Mouse (Mus musculus) MEL (cell line): ENCODE data around the gene Msl2. TPM values are rescaled to one million over a fixed set of nuclear protein-coding genes. Genes with fewer than 3 reads are reported as not detected.

Experiments
- DNase-seq: peaks from one replicate; pipeline ENCODE4 v3.0.0; 2011; ENCODE audit warnings: low read depth, low spot score
- H3K27ac ChIP-seq: 2 replicates; pipeline ENCODE4 v1.5.1; 2012; ENCODE audit warnings: low read depth, mild to moderate bottlenecking, control low read depth, low read length, moderate library complexity; ENCODE audit not compliant: control insufficient read depth
- H3K27me3 ChIP-seq, 2 experiments: fragments of 150-350 bp in 1 of 2; sonication (generic) in 1 of 2; 2 replicates each; pipeline ENCODE4 v1.6.1; 2012; ENCODE audit warnings: low read length in 2 of 2, mild to moderate bottlenecking in 2 of 2, improper control_type of control experiment in 1 of 2, moderate library complexity in 1 of 2; ENCODE audit not compliant: insufficient read depth in 2 of 2, control insufficient read depth in 1 of 2
- H3K36me3 ChIP-seq, 2 experiments: 2 replicates each; pipeline ENCODE4 v1.6.1; 2012 to 2014; ENCODE audit warnings: low read length in 2 of 2, improper control_type of control experiment in 1 of 2, inconsistent platforms in 1 of 2, mild to moderate bottlenecking in 1 of 2; ENCODE audit not compliant: insufficient read depth in 2 of 2, control insufficient read depth in 1 of 2
- H3K4me1 ChIP-seq, 2 experiments: fragments of 150-350 bp in 1 of 2; sonication (generic) in 1 of 2; 2 replicates each; pipeline ENCODE4 v1.6.1; 2012; ENCODE audit warnings: low read length in 2 of 2, improper control_type of control experiment in 1 of 2, mild to moderate bottlenecking in 1 of 2; ENCODE audit not compliant: insufficient read depth in 2 of 2, control insufficient read depth in 1 of 2
- H3K4me3 ChIP-seq, 2 experiments: fragments of 150-350 bp in 1 of 2; sonication (generic) in 1 of 2; 2 replicates each; pipeline ENCODE4 v1.5.1; 2012; ENCODE audit warnings: low read depth in 2 of 2, low read length in 2 of 2, mild to moderate bottlenecking in 2 of 2, moderate library complexity in 2 of 2, control low read depth in 1 of 2, improper control_type of control experiment in 1 of 2; ENCODE audit not compliant: control insufficient read depth in 1 of 2, insufficient read depth in 1 of 2
- H3K79me2 ChIP-seq: 2 replicates; pipeline ENCODE4 v1.6.1; 2012; ENCODE audit warnings: mild to moderate bottlenecking, low read length, moderate library complexity; ENCODE audit not compliant: control insufficient read depth, poor library complexity, insufficient read depth
- H3K9ac ChIP-seq: 2 replicates; pipeline ENCODE4 v1.6.1; 2012; ENCODE audit warnings: low read depth, mild to moderate bottlenecking, control low read depth, low read length, moderate library complexity; ENCODE audit not compliant: control insufficient read depth, poor library complexity, severe bottlenecking
- H3K9me3 ChIP-seq: fragments of 150-350 bp; sonication (generic); replicated peaks from 2 replicates; pipeline ENCODE4 v1.6.1; 2012; ENCODE audit warnings: mild to moderate bottlenecking, low read length, improper control_type of control experiment, moderate library complexity; ENCODE audit not compliant: insufficient read depth
- CHD1 ChIP-seq: IDR thresholded peaks from 2 replicates; pipeline ENCODE4 v1.6.1; 2012; ENCODE audit warnings: low read depth, mild to moderate bottlenecking, inconsistent platforms, low read length, improper control_type of control experiment
- EP300 ChIP-seq, 2 experiments: IDR thresholded peaks; 2 replicates each; pipeline ENCODE4 v1.6.1; 2011; ENCODE audit warnings: improper control_type of control experiment in 2 of 2, low read length in 2 of 2, low read depth in 1 of 2, mild to moderate bottlenecking in 1 of 2
- ETS1 ChIP-seq: IDR thresholded peaks from 2 replicates; pipeline ENCODE4 v1.6.1; 2012; ENCODE audit warnings: low read depth, mild to moderate bottlenecking, inconsistent platforms, low read length, improper control_type of control experiment, moderate library complexity
- GATA1 ChIP-seq: IDR thresholded peaks from 2 replicates; pipeline ENCODE4 v1.6.1; 2011; ENCODE audit warnings: low read depth, low read length, improper control_type of control experiment
- MAFK ChIP-seq: IDR thresholded peaks from 2 replicates; pipeline ENCODE4 v1.6.1; 2011; ENCODE audit warnings: low read depth, mild to moderate bottlenecking, low read length, improper control_type of control experiment, borderline replicate concordance
- MAX ChIP-seq: IDR thresholded peaks from 2 replicates; pipeline ENCODE4 v1.6.1; 2011; ENCODE audit warnings: low read length, improper control_type of control experiment
- MAZ ChIP-seq: IDR thresholded peaks from 2 replicates; pipeline ENCODE4 v1.6.1; 2012; ENCODE audit warnings: low read depth, mild to moderate bottlenecking, inconsistent platforms, low read length, improper control_type of control experiment
- MEF2A ChIP-seq: IDR thresholded peaks from 2 replicates; pipeline ENCODE4 v1.6.1; 2014; ENCODE audit warnings: low read depth, mild to moderate bottlenecking, inconsistent platforms, low read length, improper control_type of control experiment; ENCODE audit not compliant: poor library complexity, insufficient replicate concordance, severe bottlenecking; ENCODE audit errors: extremely low read depth
- MXI1 ChIP-seq: IDR thresholded peaks from 2 replicates; pipeline ENCODE4 v1.6.1; 2011; ENCODE audit warnings: mild to moderate bottlenecking, low read depth, low read length, improper control_type of control experiment
- MYB ChIP-seq: IDR thresholded peaks from 2 replicates; pipeline ENCODE4 v1.6.1; 2011; ENCODE audit warnings: mild to moderate bottlenecking, low read depth, low read length, improper control_type of control experiment
- MYC ChIP-seq: IDR thresholded peaks from 2 replicates; pipeline ENCODE4 v1.6.1; 2011; ENCODE audit warnings: low read depth, mild to moderate bottlenecking, low read length, improper control_type of control experiment, moderate library complexity
- NELFE ChIP-seq: IDR thresholded peaks from 2 replicates; pipeline ENCODE4 v1.6.1; 2011; ENCODE audit warnings: low read depth, low read length, improper control_type of control experiment
- NRF1 ChIP-seq: IDR thresholded peaks from 2 replicates; pipeline ENCODE4 v1.6.1; 2014; ENCODE audit warnings: low read depth, mild to moderate bottlenecking, inconsistent platforms, low read length, improper control_type of control experiment, moderate library complexity; ENCODE audit not compliant: poor library complexity, insufficient read depth, severe bottlenecking
- POLR2A ChIP-seq, 2 experiments: IDR thresholded peaks; 2 replicates each; pipeline ENCODE4 v1.6.1; 2011 to 2012; ENCODE audit warnings: low read length in 2 of 2, mild to moderate bottlenecking in 2 of 2, control low read depth in 1 of 2, improper control_type of control experiment in 1 of 2, low read depth in 1 of 2, moderate library complexity in 1 of 2; ENCODE audit not compliant: control insufficient read depth in 1 of 2, insufficient read depth in 1 of 2, poor library complexity in 1 of 2
- POLR2AphosphoS5 ChIP-seq: IDR thresholded peaks from 2 replicates; pipeline ENCODE4 v1.6.1; 2012; ENCODE audit warnings: low read depth, borderline replicate concordance, mild to moderate bottlenecking, inconsistent platforms, low read length, moderate library complexity, mixed read lengths
- RAD21 ChIP-seq: IDR thresholded peaks from 2 replicates; pipeline ENCODE4 v1.6.1; 2011; ENCODE audit warnings: mild to moderate bottlenecking, low read depth, low read length, improper control_type of control experiment
- SIN3A ChIP-seq: IDR thresholded peaks from 2 replicates; pipeline ENCODE4 v1.6.1; 2012; ENCODE audit warnings: low read length, improper control_type of control experiment, inconsistent platforms
- SMC3 ChIP-seq: IDR thresholded peaks from 2 replicates; pipeline ENCODE4 v1.6.1; 2011; ENCODE audit warnings: low read depth, low read length, improper control_type of control experiment
- TCF12 ChIP-seq: IDR thresholded peaks from 2 replicates; pipeline ENCODE4 v1.6.1; 2014; ENCODE audit warnings: low read depth, mild to moderate bottlenecking, inconsistent platforms, low read length, improper control_type of control experiment, moderate library complexity
- UBTF ChIP-seq: IDR thresholded peaks from 2 replicates; pipeline ENCODE4 v1.6.1; 2012; ENCODE audit warnings: low read depth, mild to moderate bottlenecking, inconsistent platforms, low read length, improper control_type of control experiment, moderate library complexity, borderline replicate concordance; ENCODE audit not compliant: insufficient read depth
- USF1 ChIP-seq: IDR thresholded peaks from 2 replicates; pipeline ENCODE4 v1.6.1; 2014; ENCODE audit warnings: low read depth, mild to moderate bottlenecking, inconsistent platforms, low read length, improper control_type of control experiment, moderate library complexity
- ZMIZ1 ChIP-seq: IDR thresholded peaks from 2 replicates; pipeline ENCODE4 v1.6.1; 2012; ENCODE audit warnings: low read depth, mild to moderate bottlenecking, inconsistent platforms, low read length, improper control_type of control experiment, moderate library complexity
- ZNF384 ChIP-seq: IDR thresholded peaks from 2 replicates; pipeline ENCODE4 v1.6.1; 2012; ENCODE audit warnings: low read depth, mild to moderate bottlenecking, inconsistent platforms, low read length, improper control_type of control experiment
- polyA plus RNA-seq, 2 experiments: library from polyadenylated mRNA; stranded (reverse) in 1 of 2; unstranded in 1 of 2; fragments of >175 nt in 1 of 2; fragments of >200 nt in 1 of 2; gene quantifications; 2 replicates each; pipeline versions ENCODE4 v1.2.1 to v1.2.4; 2012; ENCODE audit warnings: low replicate concordance in 2 of 2, low read depth in 1 of 2; ENCODE audit not compliant: insufficient read length in 2 of 2, insufficient read depth in 1 of 2, missing spikeins in 1 of 2
- total RNA-seq: library from RNA; depleted of rRNA; stranded (reverse); fragments of 300-350 nt; gene quantifications from 2 replicates; pipeline ENCODE4 v1.2.3, GENCODE M21; 2012

The Msl2 gene
- total and polyA plus RNA-seq, 3 experiments = 19.7 to 39.6 (median 29.6) TPM

DNA sequence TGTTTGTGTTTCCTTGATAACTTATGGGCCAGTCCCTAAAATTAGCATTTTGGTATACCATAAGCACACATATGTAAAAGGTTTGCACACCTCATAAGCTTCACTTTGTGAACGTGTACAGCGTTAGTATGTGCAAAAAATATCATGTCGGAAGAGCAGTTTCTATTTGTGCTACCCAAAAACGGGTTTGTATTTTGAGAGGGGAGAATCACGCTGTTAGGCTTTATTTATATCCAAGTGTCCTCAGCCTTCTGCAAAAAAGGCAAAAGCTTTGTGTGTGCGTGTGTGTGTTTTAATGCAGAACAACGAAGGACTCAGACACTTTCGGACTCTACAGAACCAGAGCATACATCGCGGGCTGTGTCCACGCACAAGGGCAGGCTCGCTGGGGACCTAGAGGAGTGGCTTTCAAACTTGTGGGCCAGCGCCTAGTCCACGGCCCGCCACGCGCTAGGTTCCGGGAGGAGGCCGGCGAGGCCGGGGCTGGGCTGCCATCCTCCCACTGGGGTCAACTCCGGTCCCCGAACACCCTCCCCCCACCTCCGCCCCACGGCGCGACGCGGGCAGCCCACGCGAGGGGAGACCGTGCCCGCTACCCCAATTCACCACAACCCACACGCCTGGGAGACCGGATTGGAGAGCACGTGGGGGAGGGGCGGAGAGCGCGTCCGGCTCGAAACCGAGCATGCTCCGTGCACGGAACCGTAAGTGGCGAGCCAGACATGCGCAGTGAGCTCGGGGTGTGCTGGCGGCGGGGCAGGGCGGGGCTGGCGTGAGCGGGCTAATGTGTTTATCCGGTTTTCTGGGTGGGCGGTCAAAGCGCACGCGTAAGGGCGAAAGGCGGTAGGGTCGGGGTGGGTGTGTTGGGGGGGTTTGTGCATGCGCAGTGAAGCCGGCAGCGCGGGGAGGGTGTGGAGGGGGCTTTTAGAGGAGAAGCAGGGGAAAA is 587 bp upstream of the Msl2 start (continued):
- no peak for TF ChIP-seq SMC3
- no peak; the same call in 1 of the 2 replicates for TF ChIP-seq CHD1
- peak; percentile 81 for TF ChIP-seq NELFE
- TF ChIP-seq RAD21 = no peak
- TF ChIP-seq MYB = no peak
- TF ChIP-seq USF1 = peak; percentile 80
- TF ChIP-seq GATA1 = no peak
- peak; percentile 48; the same call in 1 of the 2 replicates for TF ChIP-seq MYC
- peak; percentile 86 for TF ChIP-seq SIN3A
- peak; percentile 44; the same call in 1 of the 2 replicates for TF ChIP-seq MEF2A
- no peak for TF ChIP-seq EP300 (IDR thresholded peaks at IDR 0.05; ENCODE audit: low read depth in 1 of 2, low read length in 2 of 2)
- no peak for TF ChIP-seq ZNF384
- peak; percentile 87 for TF ChIP-seq MAX
- TF ChIP-seq MAFK = no peak
- TF ChIP-seq MXI1 = peak; percentile 96

DNA sequence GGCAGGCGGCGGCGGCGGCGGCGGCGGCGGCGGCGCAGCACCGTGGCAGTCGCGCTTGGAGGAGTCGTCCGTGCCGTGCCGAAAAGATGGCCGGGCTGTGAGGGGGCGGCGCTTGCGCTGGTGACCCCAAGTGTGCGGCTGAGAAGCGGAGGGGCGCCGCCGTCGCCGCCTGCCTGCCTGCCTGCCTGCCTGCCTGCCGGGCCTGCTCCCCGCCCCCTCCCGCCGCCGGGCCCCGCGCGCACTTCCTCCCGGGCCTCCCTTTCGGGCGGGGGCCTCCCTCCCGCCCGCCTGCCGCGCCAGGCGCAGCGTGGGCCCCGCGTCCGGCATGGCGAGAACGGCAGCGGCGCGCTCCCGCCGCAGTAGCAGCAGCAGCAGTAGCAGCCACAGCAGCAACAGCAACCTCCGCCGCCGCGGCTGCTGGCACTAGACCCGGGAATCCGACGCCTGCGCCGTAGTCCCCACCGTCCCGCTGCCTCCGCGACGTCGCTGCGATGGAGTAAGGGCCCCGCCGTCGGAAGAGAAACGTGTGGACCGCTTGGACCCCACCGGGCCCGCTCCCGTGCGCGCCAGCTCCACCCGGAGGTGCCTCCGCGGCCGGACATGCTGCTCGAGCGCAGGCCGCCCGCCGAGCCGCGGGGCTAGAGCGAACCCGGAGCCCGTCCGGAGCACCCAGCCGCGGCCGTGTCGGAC is 576 bp downstream of the Msl2 start:
- TF ChIP-seq TCF12 (0 out of 2 replicates have a peak, but pooled peaks have one; percentile 11), UBTF (no peak), POLR2AphosphoS5 (no peak), SIN3A (peak; percentile 51; the same call in 1 of the 2 replicates), NRF1 (peak; percentile 49; the same call in 1 of the 2 replicates), NELFE (peak; percentile 12), ETS1 (peak; percentile 30; the same call in 1 of the 2 replicates), MXI1 (peak; percentile 61; the same call in 1 of the 2 replicates), ZMIZ1 (peak; percentile 9; the same call in 1 of the 2 replicates), MAZ (peak; percentile 72; the same call in 1 of the 2 replicates), USF1 (no peak), POLR2A (IDR thresholded peaks at IDR 0.05; ENCODE audit: control insufficient read depth in 1 of 2, insufficient read depth in 1 of 2, low read depth in 1 of 2, low read length in 2 of 2, poor library complexity in 1 of 2) (peak in 1 of 2 experiments; percentile 32; a peak in 1 of 4 replicates)
- H3K9ac ChIP-seq = peak overlapping the region; percentile 91
- peak overlapping the region; percentile 96 to 99 for H3K4me3 ChIP-seq
- peak overlapping the region; percentile 87 for H3K27ac ChIP-seq
- DNase-seq = peak; percentile 78
- peaks cover 59% of the 10 kb centered on the region for H3K79me2 ChIP-seq
- H3K4me1 ChIP-seq = peaks cover 0 to 7% of the 10 kb centered on the region in 2 experiments; a peak in 2 of 4 replicates
- no peaks in the 10 kb centered on the region for H3K9me3 ChIP-seq
- no peaks in the 10 kb centered on the region for H3K27me3 ChIP-seq
- H3K36me3 ChIP-seq = peaks cover 0 to 10% of the 10 kb centered on the region in 2 experiments; a peak in 2 of 4 replicates
